Mouse (Mus musculus): ENCODE results near the gene Nudt15. TPM values are rescaled to one million over a fixed set of nuclear protein-coding genes. Genes with fewer than 3 reads are reported as not detected.
A peak's percentile ranks its signal among the peaks of the same experiment; 100 is the strongest.
"Not testable (repeated sequence)": the region's sequence is repeated elsewhere in the genome, so short reads cannot be mapped to it uniquely, and the experiment has no call there.

Nudt15 gene
- polyA plus RNA-seq, 1 experiment: 2.7 TPM

- no peak for TF ChIP-seq POLR2A (IDR thresholded peaks at IDR 0.05; ENCODE audit: borderline replicate concordance, low read depth, low read length)
- no peak overlapping the region for H3K27ac ChIP-seq (ENCODE audit: insufficient read depth, low read depth, low read length)
Measured at GRCm38 (mm10) chr14:73550732-73551131, 2.7 kb upstream of the Nudt15 start.

GRCm38 (mm10) chr14:73550291-73550690 is 2.2 kb upstream of the Nudt15 start:
- Histone ChIP-seq H3K4me3 (ENCODE audit: insufficient read depth, low read length) (no peak overlapping the region), H3K4me1 (ENCODE audit: control insufficient read depth, insufficient read depth, low read length) (peaks cover 9% of the 10 kb centered on the region), H3K27ac (ENCODE audit: insufficient read depth, low read depth, low read length) (no peak overlapping the region)
- no peak for TF ChIP-seq CTCF (IDR thresholded peaks at IDR 0.05; ENCODE audit: low read depth, low read length)
- TF ChIP-seq POLR2A (IDR thresholded peaks at IDR 0.05; ENCODE audit: borderline replicate concordance, low read depth, low read length): no peak

More at GRCm38 (mm10) chr14:73550732-73551131, 2.7 kb upstream of the Nudt15 start:
- no peak overlapping the region for H3K4me3 ChIP-seq (ENCODE audit: insufficient read depth, low read length)
- H3K4me1 ChIP-seq (ENCODE audit: control insufficient read depth, insufficient read depth, low read length): peaks cover 9% of the 10 kb centered on the region

GRCm38 (mm10) chr14:73547034-73547433 is 1.0 kb downstream of the Nudt15 start:
- H3K4me1 ChIP-seq (ENCODE audit: control insufficient read depth, insufficient read depth, low read length): peaks cover under 1% of the 10 kb centered on the region; the same call in 1 of the 2 replicates
- no peak overlapping the region for H3K27ac ChIP-seq (ENCODE audit: insufficient read depth, low read depth, low read length)
- no peak overlapping the region for H3K4me3 ChIP-seq (ENCODE audit: insufficient read depth, low read length)
- TF ChIP-seq CTCF (IDR thresholded peaks at IDR 0.05; ENCODE audit: low read depth, low read length): no peak
- no peak for TF ChIP-seq POLR2A (IDR thresholded peaks at IDR 0.05; ENCODE audit: borderline replicate concordance, low read depth, low read length)

DNA sequence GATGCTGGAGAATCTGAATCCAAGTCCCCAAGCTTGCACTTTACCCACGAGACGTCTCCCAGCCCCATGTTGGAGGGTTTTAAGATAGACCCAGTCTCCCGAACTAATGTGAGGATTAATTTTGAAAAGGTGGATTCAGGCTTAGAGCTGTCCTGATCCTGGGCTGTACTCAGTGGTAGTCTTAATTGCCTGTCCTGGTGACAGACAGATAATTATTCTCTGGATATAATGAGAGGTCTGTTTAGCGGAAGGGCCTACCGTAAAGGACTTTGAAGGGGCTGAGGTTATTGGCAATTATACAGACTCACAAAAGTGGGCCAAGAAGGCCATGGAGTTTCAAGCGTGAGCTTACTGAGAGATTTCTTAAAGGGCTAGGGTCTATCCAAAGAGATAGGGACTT is 4.3 kb downstream of the Nudt15 start:
- Histone ChIP-seq H3K4me1 (ENCODE audit: control insufficient read depth, insufficient read depth, low read length) (no peaks in the 10 kb centered on the region), H3K27ac (ENCODE audit: insufficient read depth, low read depth, low read length) (no peak overlapping the region), H3K4me3 (ENCODE audit: insufficient read depth, low read length) (no peak overlapping the region)
- TF ChIP-seq CTCF (IDR thresholded peaks at IDR 0.05; ENCODE audit: low read depth, low read length) (no peak), POLR2A (IDR thresholded peaks at IDR 0.05; ENCODE audit: borderline replicate concordance, low read depth, low read length) (no peak)

- TF ChIP-seq CTCF (IDR thresholded peaks at IDR 0.05; ENCODE audit: low read depth, low read length) (no peak), POLR2A (IDR thresholded peaks at IDR 0.05; ENCODE audit: borderline replicate concordance, low read depth, low read length) (no peak)
- peaks cover 7% of the 10 kb centered on the region for H3K4me1 ChIP-seq (ENCODE audit: control insufficient read depth, insufficient read depth, low read length)
- no peak overlapping the region for H3K27ac ChIP-seq (ENCODE audit: insufficient read depth, low read depth, low read length)
- H3K4me3 ChIP-seq (ENCODE audit: insufficient read depth, low read length): no peak overlapping the region
Measured at GRCm38 (mm10) chr14:73535641-73536040, 12.4 kb downstream of the Nudt15 start.

DNA sequence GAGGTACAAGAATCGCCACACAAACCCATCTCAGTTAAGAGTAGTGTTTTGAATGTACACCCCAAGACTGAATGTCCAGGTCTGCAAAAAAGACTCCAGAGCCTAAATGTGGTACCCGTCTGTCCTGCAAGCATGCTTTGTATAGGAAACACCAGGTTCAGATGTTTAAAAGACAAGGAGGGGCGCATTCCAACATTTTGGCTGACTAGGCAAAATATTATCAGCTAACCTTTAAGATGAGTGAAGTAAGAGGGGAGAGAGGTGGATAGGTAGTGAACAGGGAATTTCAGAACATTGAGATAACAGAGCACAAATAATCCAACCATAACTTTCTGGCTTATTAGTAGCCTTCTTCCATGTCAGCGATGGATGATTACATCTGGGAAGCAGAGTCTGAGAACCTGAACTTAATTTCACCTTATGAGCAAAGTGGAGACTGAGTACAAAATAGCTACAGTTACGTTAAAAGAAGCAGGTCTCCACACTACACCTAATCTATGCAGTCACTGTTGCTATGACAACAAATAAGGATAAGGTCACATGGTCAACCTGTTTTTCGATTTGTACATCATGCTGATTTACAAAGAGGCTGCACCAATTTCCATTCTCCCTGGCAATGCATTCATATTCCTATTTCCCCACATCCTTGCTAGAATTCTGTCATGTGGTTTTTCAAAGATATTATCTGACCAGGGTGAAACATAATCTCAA is 14.1 kb downstream of the Nudt15 start:
- TF ChIP-seq POLR2A (IDR thresholded peaks at IDR 0.05; ENCODE audit: borderline replicate concordance, low read depth, low read length) (no peak), CTCF (IDR thresholded peaks at IDR 0.05; ENCODE audit: low read depth, low read length) (no peak)
- H3K27ac ChIP-seq (ENCODE audit: insufficient read depth, low read depth, low read length): no peak overlapping the region
- no peak overlapping the region for H3K4me3 ChIP-seq (ENCODE audit: insufficient read depth, low read length)
- peaks cover 7% of the 10 kb centered on the region for H3K4me1 ChIP-seq (ENCODE audit: control insufficient read depth, insufficient read depth, low read length)

GRCm38 (mm10) chr14:73528661-73529060 is 19.4 kb downstream of the Nudt15 start:
- H3K4me1 ChIP-seq (ENCODE audit: control insufficient read depth, insufficient read depth, low read length): peaks cover 12% of the 10 kb centered on the region
- not testable (repeated sequence) for H3K4me3 ChIP-seq (ENCODE audit: insufficient read depth, low read length); H3K27ac ChIP-seq (ENCODE audit: insufficient read depth, low read depth, low read length)

DNA sequence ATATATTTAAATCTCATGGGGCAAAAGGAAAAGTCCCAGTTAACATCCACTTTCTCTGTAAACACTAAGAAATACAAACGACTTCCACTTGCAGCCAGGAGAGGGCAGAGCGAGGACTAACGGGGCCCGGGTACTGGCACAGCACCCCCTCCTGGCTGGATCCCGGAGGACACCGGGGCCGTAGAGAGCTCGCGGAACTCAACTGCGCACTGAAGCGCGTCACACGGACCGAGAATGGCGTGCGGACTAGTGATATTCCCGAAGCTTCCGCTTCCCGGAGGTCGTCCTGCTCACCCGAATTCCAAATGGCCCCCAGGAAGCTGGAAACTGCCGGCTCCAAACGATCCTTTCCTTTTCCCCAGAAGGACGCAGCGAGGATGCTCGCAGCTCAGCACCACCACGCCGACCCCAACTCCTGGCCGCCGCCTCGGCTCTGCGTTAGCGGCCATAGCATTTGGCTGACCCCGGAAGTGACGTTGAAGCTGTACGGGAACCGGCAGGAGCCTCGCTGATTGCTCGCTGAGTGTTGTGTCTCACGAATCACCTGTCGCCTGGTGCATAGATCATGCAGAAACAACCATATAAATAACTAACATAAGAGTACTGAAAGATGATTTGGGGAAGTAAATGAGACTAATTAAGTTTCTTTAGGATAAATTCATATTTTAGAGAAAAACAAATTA is 23.1 kb downstream of the Nudt15 start, which contains the start of gene Sucla2:
Gene Sucla2 (plus strand): TSS at position 554 of the 683 bp plus-strand sequence.
- Histone ChIP-seq H3K4me3 (ENCODE audit: insufficient read depth, low read length) (peak within 1 kb of the TSS; percentile 69), H3K27ac (ENCODE audit: insufficient read depth, low read depth, low read length) (peak within 1 kb of the TSS; percentile 76), H3K4me1 (ENCODE audit: control insufficient read depth, insufficient read depth, low read length) (peaks cover 13% of the 10 kb centered on the region)
- TF ChIP-seq CTCF (IDR thresholded peaks at IDR 0.05; ENCODE audit: low read depth, low read length) (peak; percentile 98), POLR2A (IDR thresholded peaks at IDR 0.05; ENCODE audit: borderline replicate concordance, low read depth, low read length) (no peak)

GRCm38 (mm10) chr14:73524136-73524535 is 23.9 kb downstream of the Nudt15 start:
- Histone ChIP-seq H3K4me1 (ENCODE audit: control insufficient read depth, insufficient read depth, low read length) (peaks cover 13% of the 10 kb centered on the region), H3K4me3 (ENCODE audit: insufficient read depth, low read length) (no peak overlapping the region), H3K27ac (ENCODE audit: insufficient read depth, low read depth, low read length) (no peak overlapping the region)
- TF ChIP-seq POLR2A (IDR thresholded peaks at IDR 0.05; ENCODE audit: borderline replicate concordance, low read depth, low read length): no peak
- no peak for TF ChIP-seq CTCF (IDR thresholded peaks at IDR 0.05; ENCODE audit: low read depth, low read length)

DNA sequence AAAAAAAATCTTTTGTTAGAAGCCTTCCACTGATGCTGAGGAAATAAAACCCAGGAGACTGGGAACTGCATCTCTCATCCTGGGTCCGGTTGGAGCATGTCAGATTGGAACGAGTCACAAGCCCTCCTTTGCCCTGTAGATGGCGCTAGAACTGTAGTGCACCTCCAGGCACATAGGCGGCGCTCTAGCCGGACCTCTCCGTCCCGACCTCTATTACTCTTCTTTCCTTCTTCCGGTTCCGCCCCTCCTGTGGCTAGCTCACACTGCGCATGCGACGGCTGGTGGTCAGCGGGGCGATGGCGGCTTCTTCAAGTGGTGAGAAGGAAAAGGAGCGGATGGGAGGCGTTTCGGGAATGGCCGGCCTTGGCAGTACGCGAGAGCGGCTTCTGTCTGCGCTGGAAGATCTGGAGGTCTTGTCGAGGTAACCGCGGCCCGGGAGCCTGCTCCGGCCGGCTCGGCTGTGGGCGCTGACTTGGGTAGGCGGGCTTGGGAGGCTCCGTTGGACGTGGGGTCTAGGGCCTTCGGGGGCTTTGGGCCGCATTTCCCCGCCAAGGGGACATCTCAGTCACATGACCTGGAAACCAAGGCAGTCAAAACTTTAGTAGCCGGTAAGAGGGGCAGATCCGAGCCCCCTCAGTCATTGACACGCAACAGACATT is 38.1 kb downstream of the Nudt15 start, which contains the start of gene Med4:
Gene Med4 (plus strand): TSS at position 261 of the 659 bp plus-strand sequence.
- H3K4me3 ChIP-seq (ENCODE audit: insufficient read depth, low read length): peak within 1 kb of the TSS; percentile 93
- TF ChIP-seq POLR2A (IDR thresholded peaks at IDR 0.05; ENCODE audit: borderline replicate concordance, low read depth, low read length): no peak
- peak; percentile 100 for TF ChIP-seq CTCF (IDR thresholded peaks at IDR 0.05; ENCODE audit: low read depth, low read length)
- no peak within 1 kb of the TSS for H3K27ac ChIP-seq (ENCODE audit: insufficient read depth, low read depth, low read length)
- peaks cover 4% of the 10 kb centered on the region; the same call in 1 of the 2 replicates for H3K4me1 ChIP-seq (ENCODE audit: control insufficient read depth, insufficient read depth, low read length)
